Mouse (Mus musculus): ENCODE results near the gene Spocd1.

DNA sequence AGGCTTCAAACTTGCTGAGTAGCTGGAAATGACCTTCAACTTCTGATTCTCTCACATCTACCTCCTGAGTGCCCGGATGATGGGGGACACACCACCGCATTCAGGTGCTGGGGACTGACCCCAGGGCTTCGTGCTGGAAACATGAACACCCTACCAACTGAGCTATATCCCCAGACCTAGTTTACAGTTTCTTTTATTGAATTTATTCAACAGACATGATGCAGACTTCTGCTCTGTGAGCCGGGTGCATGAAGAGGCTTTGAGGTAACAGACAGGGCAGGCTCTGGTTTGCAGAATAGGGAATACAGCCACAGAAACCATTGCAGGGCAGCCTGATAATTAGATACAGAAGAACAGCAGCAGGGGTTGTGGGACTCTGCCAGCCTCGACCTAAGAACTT, 10.6 kb upstream of the Spocd1 start:
- TF ChIP-seq CTCF (IDR thresholded peaks at IDR 0.05; ENCODE audit: low read depth, low read length) (no peak), POLR2A (IDR thresholded peaks at IDR 0.05; ENCODE audit: insufficient read depth, low read length) (no peak), EP300 (IDR thresholded peaks at IDR 0.05; ENCODE audit: insufficient read depth, low read depth, low read length) (no peak)

Measured in ES-Bruce4 (cell line).